Mouse (Mus musculus) right cerebral cortex, adult 18-20 months (tissue): ENCODE measurements at regions not wholly inside any gene's neighbourhood (a gene's known extent, or its start where the extent isn't known, plus 50 kb on each side); places are given as distances from the start of the nearest gene placed in this dataset.

Source experiments
- DNase-seq: peaks from one replicate; pipeline ENCODE4 v3.0.0; 2022; ENCODE audit warnings: mixed read lengths

DNA sequence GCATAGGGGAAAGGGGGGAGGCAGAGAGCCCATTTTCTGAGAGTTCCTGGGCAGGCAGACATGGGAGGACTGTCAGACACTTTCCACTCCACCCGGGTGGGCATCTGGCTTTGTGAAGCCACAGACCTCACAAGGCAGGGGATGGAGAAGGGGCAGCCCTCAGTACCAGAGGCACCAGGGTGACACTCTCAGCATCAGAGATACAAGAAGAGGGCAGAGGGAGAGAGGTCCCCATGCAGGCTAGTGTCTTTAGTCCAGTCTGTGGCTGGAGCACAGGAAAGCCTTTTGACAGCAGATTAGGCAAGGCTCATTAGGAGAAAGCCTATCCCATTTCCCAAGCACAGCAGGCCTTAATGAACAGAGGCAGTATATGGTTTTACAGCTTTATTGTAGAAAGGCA is 175.5 kb downstream of the Manea start:
- DNase-seq = no peak

DNA sequence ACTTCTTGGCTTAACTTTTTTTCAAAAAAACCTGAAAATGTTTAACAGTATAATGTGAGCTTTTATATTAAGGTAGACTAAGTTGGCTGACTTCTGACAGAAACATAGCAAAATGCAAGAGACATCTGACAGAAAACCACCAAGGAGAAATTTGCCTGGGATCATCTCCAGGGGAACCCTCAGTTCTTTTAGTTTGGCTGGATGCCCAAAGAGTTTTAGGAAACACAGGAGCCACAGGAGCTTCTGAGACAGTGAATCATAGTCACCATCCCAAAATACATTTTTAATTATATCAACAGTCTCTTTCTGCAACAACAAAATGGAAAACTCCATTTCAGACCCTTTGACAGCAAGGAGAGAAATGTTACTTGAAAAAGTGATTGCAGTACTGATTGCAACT is 190.5 kb downstream of the Manea start:
- peak; percentile 22 for DNase-seq
